Mouse (Mus musculus): Measurements from ENCODE around the gene Rilp.
A peak's percentile ranks its signal among the peaks of the same experiment; 100 is the strongest.

The Rilp gene

DNA sequence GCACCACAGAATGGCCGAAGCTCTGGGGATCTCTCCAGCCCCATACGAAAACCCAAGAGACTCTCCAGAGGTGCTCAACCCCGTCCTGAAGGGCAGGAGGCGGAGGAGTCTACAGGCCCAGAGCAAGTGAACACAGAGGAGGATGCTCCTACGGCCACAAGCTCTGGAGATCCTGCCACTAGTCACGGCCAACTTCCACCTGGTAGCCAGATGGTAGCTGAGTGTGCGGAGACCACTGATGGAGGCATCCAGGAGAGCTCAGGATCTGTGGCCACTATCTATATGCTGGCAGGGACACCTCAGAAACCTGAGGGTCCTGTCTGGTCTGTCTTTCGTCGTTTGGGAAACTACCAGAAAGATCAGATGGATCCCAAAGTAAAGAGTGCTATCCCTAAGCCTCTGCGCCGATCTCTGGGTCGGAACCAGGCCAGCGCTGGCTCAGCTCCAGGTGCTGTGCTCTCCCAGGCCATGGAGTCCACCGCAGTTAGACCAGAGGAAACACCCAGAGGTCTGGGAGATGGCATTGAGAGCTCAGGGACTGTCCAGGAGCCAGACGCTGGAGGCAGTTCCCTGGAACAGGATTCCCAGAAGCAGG, 15.7 kb downstream of the Rilp start:
- Histone ChIP-seq H3K27me3 (ENCODE audit: insufficient read depth, low read length) (peaks cover 22% of the 10 kb centered on the region), H3K36me3 (ENCODE audit: insufficient read depth, low read length) (no peaks in the 10 kb centered on the region), H3K4me1 (replicated peaks; ENCODE audit: low read depth, low read length) (peaks cover 20% of the 10 kb centered on the region), H3K9me3 (ENCODE audit: low read length) (no peaks in the 10 kb centered on the region), H3K4me3 (replicated peaks; ENCODE audit: low read length) (peak overlapping the region; percentile 55)
- no peak for TF ChIP-seq POU5F1 (IDR thresholded peaks at IDR 0.05; ENCODE audit: borderline replicate concordance, low read length)
- TF ChIP-seq CTCF (conservative IDR thresholded peaks at IDR 0.05; ENCODE audit: low read length) = no peak
- no peak for TF ChIP-seq NANOG (IDR thresholded peaks at IDR 0.05; ENCODE audit: borderline replicate concordance, low read length)

DNA sequence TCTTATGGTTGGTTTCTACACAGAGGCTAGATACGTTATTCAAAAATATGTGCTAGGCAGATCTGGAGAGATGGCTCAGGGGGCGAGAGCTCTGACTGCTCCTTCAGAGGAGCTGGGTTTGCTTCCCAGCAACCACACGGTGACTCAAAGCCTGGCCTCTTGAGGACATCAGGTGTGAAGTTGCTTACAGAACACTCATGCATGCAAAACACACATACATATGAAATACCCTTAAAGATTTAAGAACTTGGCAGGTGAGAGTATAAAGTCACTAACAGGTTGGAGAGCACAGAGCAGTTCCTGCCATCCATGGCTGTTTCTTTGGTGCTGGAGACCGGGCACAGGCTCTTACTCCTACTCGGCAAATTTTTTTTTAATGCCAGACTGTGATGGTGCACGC, 17.0 kb downstream of the Rilp start:
- Histone ChIP-seq H3K27me3 (ENCODE audit: insufficient read depth, low read length) (peaks cover 23% of the 10 kb centered on the region), H3K4me1 (replicated peaks; ENCODE audit: low read depth, low read length) (peaks cover 23% of the 10 kb centered on the region), H3K36me3 (ENCODE audit: insufficient read depth, low read length) (no peaks in the 10 kb centered on the region), H3K4me3 (replicated peaks; ENCODE audit: low read length) (no peak overlapping the region), H3K9me3 (ENCODE audit: low read length) (no peaks in the 10 kb centered on the region)
- TF ChIP-seq POU5F1 (IDR thresholded peaks at IDR 0.05; ENCODE audit: borderline replicate concordance, low read length) (no peak), NANOG (IDR thresholded peaks at IDR 0.05; ENCODE audit: borderline replicate concordance, low read length) (no peak), CTCF (conservative IDR thresholded peaks at IDR 0.05; ENCODE audit: low read length) (no peak)

DNA sequence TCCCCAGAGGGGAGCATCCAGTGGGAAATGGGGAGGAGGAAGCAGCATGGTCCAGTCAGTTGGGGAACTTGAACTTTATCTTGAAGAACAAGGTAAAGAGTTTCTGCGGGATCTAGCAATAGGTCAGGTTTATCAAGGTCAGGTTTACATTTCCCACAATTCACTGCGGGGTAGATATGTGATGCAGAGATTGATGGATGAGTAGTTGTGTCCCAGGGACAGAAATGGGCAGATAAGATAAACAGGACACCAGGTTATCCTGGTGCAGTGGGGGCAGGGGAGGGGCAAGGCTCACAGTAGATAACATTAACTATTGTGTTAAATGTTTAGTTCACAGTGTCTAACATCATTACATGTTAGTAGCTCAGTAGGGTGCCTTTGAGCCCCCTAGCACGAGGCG, 19.9 kb downstream of the Rilp start:
- Histone ChIP-seq H3K36me3 (ENCODE audit: insufficient read depth, low read length) (no peaks in the 10 kb centered on the region), H3K4me3 (replicated peaks; ENCODE audit: low read length) (no peak overlapping the region), H3K9me3 (ENCODE audit: low read length) (no peaks in the 10 kb centered on the region), H3K27me3 (ENCODE audit: insufficient read depth, low read length) (peaks cover 29% of the 10 kb centered on the region), H3K4me1 (replicated peaks; ENCODE audit: low read depth, low read length) (peaks cover 45% of the 10 kb centered on the region)
- TF ChIP-seq CTCF (conservative IDR thresholded peaks at IDR 0.05; ENCODE audit: low read length) (no peak), NANOG (IDR thresholded peaks at IDR 0.05; ENCODE audit: borderline replicate concordance, low read length) (no peak), POU5F1 (IDR thresholded peaks at IDR 0.05; ENCODE audit: borderline replicate concordance, low read length) (no peak)

DNA sequence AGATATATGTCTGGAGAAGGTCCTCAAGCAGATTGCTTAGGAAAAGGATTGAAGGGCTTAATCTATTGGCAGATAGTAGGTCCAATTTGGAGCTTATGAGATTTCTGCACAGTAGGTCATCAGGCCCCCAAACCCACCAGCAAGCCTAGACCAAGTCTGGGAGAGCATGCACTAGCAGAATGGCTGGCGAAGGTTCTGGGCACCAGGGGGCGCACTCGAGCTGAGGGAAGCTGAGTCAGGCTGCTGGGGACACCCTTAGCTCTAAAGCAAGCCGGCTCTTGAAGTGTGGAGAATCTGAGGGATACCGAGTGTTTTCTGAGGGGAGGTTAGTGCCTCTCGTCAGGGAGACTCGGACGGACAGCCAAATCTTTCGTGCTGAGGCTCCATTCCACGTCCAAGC, 20.4 kb downstream of the Rilp start:
- no peaks in the 10 kb centered on the region for H3K36me3 ChIP-seq (ENCODE audit: insufficient read depth, low read length)
- peak overlapping the region; percentile 86 for H3K4me3 ChIP-seq (replicated peaks; ENCODE audit: low read length)
- peaks cover 50% of the 10 kb centered on the region for H3K4me1 ChIP-seq (replicated peaks; ENCODE audit: low read depth, low read length)
- H3K9me3 ChIP-seq (ENCODE audit: low read length) = no peaks in the 10 kb centered on the region
- no peak for TF ChIP-seq NANOG (IDR thresholded peaks at IDR 0.05; ENCODE audit: borderline replicate concordance, low read length)
- peak; percentile 97 for TF ChIP-seq CTCF (conservative IDR thresholded peaks at IDR 0.05; ENCODE audit: low read length)
- no peak for TF ChIP-seq POU5F1 (IDR thresholded peaks at IDR 0.05; ENCODE audit: borderline replicate concordance, low read length)
- H3K27me3 ChIP-seq (ENCODE audit: insufficient read depth, low read length) = peaks cover 24% of the 10 kb centered on the region

DNA sequence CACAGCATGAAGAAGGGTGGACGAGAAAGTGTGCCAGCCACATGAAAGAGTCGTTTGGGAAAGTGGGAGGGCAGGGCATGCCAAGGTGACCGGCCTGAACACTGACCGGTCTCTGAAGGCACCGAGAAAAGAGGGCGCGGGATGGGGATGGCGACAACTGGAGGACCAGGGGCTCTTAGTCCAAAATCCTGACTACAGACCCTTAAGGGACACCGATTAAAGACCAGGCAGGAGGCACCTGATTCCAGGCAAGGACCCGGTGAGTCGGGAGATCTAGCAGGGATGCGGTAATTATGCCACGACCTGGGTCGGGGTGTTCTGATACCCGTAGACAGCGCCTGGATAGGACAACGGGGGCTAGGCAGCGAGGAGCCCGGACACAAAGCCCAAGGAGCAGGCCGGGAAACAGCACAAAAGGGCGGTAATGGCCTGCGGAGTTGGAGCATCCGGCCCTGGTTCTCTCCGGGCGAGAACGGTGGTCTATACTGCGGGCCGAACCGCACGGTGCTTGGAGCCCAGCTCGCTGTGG, 21.0 kb downstream of the Rilp start:
- Histone ChIP-seq H3K9me3 (ENCODE audit: low read length) (no peaks in the 10 kb centered on the region), H3K36me3 (ENCODE audit: insufficient read depth, low read length) (no peaks in the 10 kb centered on the region), H3K27me3 (ENCODE audit: insufficient read depth, low read length) (peaks cover 21% of the 10 kb centered on the region), H3K4me1 (replicated peaks; ENCODE audit: low read depth, low read length) (peaks cover 55% of the 10 kb centered on the region), H3K4me3 (replicated peaks; ENCODE audit: low read length) (peak overlapping the region; percentile 86)
- no peak for TF ChIP-seq POU5F1 (IDR thresholded peaks at IDR 0.05; ENCODE audit: borderline replicate concordance, low read length)
- no peak for TF ChIP-seq CTCF (conservative IDR thresholded peaks at IDR 0.05; ENCODE audit: low read length)
- TF ChIP-seq NANOG (IDR thresholded peaks at IDR 0.05; ENCODE audit: borderline replicate concordance, low read length) = no peak

DNA sequence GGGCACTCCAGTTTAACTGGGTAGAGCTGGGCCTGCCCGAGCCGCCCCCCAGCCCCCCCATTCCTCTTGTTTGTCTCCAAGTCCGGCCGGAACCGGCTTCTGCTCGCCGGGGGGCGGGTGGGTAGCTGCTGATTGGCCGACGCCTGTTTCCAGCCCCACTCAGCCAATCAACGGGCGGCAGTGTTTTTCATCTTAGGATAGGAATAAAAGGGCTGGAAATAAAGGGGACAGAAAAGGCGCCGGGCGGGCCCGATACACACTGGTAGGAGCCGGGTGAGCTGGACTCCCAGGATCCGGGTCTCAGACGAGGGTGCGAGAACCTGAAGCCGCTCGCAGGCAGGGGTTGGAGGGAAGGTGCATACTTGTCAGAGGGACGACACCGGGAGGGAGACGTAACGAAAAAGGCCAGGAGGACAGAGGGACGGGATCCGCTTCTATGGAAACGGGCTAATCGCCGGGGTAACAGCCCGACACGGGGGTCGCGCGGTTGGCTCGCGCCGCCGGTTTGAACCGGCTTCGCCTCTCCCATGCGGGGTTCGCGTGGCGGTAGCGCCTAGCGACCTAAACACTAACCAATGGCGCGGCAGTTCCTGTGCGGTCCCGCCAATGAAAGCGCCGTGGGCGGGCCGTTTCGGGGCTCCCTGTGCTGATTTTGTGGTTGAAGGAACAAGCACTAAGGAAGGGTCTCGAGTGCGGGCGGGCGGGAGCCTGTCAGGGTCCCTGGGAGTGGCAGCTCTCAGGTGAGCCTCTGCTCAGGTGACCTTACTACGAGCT, 21.8 kb downstream of the Rilp start, which contains the start of gene Slc43a2:
TSS of gene Slc43a2 (plus strand) at position 226 of the 774 bp plus-strand sequence.
- no peak for TF ChIP-seq CTCF (conservative IDR thresholded peaks at IDR 0.05; ENCODE audit: low read length)
- TF ChIP-seq POU5F1 (IDR thresholded peaks at IDR 0.05; ENCODE audit: borderline replicate concordance, low read length) = no peak
- no peak for TF ChIP-seq NANOG (IDR thresholded peaks at IDR 0.05; ENCODE audit: borderline replicate concordance, low read length)
- Histone ChIP-seq H3K27me3 (ENCODE audit: insufficient read depth, low read length) (peaks cover 16% of the 10 kb centered on the region), H3K36me3 (ENCODE audit: insufficient read depth, low read length) (0 out of 2 replicates have a peak, but pooled peaks cover 4% of the 10 kb centered on the region), H3K9me3 (ENCODE audit: low read length) (no peaks in the 10 kb centered on the region), H3K4me1 (replicated peaks; ENCODE audit: low read depth, low read length) (peaks cover 56% of the 10 kb centered on the region), H3K4me3 (replicated peaks; ENCODE audit: low read length) (peak within 1 kb of the TSS; percentile 86)

DNA sequence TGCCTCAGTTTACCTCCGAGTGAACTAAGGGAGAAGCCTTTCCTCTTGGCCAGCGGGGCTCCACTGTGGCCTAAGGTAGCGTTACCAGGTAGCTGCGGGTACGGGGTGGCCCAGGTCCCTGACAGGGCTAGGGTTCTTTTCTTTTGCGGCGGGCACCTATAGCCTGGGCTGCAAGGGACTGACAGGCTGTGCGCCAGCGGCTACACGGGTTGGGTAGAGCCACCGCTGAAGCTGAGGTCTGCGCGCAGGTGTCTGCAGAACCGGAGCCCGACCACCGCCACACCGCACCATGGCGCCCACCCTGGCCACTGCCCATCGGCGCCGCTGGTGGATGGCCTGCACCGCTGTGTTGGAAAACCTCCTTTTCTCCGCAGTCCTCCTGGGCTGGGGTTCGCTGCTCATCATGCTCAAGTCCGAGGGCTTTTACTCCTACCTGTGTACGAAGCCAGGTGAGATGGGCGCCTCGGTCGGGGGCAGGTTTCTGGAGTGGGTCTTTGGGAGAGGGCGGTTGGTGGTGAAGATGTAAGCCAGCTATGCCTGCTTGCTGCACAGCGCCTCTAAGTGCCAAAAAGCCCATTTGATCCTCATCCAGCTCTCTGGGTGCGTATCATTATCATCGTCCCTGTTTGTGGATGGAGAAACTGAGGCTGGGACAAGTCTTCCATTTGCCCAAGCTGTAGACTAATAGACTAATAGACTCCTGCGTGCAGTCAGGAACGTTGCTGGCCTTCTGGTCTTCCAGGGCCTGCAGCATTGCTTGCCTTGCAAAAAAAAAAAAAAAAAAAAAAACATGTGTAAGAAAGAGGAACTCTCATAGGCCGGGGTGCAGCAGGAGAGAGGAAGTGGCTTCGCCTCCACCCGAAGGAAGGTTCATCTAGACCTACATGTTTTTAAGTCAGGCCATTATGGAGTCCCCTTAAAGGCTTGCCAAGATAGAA, 22.7 kb downstream of the Rilp start:
- Histone ChIP-seq H3K27me3 (ENCODE audit: insufficient read depth, low read length) (peaks cover 11% of the 10 kb centered on the region; the same call in 1 of the 2 replicates), H3K4me3 (replicated peaks; ENCODE audit: low read length) (peak overlapping the region; percentile 86), H3K4me1 (replicated peaks; ENCODE audit: low read depth, low read length) (peaks cover 62% of the 10 kb centered on the region), H3K36me3 (ENCODE audit: insufficient read depth, low read length) (0 out of 2 replicates have a peak, but pooled peaks cover 12% of the 10 kb centered on the region), H3K9me3 (ENCODE audit: low read length) (no peaks in the 10 kb centered on the region)
- TF ChIP-seq NANOG (IDR thresholded peaks at IDR 0.05; ENCODE audit: borderline replicate concordance, low read length) (no peak), POU5F1 (IDR thresholded peaks at IDR 0.05; ENCODE audit: borderline replicate concordance, low read length) (no peak)

Measured in E14TG2a.4 (cell line).